Mouse (Mus musculus): ENCODE measurements around the gene Crlf2. TPM values are rescaled to one million over a fixed set of nuclear protein-coding genes. Genes with fewer than 3 reads are reported as not detected.

Crlf2 gene
- polyA plus RNA-seq (2012; rRNA removed): 24.7 and 26.4 TPM in 2 replicates

DNA sequence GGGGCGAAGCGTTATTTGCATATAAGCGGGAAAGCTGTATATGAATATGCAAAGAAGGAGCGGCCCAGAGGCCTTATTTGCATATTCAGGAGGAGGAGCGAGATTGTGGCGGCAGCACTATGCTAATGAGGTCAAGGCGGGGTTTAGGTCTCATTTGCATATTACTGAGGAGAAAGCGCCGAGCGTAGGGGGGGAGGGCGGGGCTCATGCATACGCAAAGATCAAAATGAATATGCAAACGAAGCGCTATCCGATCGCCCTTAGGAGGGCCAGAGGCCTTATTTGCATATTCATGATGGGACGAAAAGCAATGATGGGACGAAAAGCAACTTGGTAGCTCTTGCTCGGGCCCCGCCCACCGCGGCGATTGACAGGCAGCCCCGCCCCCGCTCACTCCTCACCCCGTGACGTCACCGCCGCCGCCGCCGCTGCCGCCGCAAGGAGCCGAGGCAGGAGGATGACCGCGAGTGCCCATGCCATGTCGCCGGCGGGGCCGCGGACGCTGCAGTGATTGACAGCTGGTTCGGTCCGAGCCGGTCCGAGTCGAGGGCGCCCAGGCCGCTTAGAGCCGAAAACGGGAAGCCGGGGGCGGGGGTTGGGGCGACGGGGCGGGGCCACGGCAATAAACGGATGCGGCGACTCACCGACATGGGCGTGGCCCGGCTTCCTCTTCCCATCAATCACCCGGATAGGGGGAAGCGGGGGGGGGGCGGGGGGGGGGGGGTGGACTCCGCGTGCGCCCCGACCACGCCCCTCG is at the start of gene Crlf2:
TSS of gene Crlf2 (minus strand) at position 590 of the 757 bp plus-strand sequence.
- peak; percentile 87 for DNase-seq (ENCODE audit: low spot score)

- DNase-seq (ENCODE audit: low spot score): no peak
Observed at GRCm38 (mm10) chr5:109602585-109602984, 43.8 kb upstream of the Crlf2 start.

GRCm38 (mm10) chr5:109601080-109601479 is 42.3 kb upstream of the Crlf2 start:
- no peak for DNase-seq (ENCODE audit: low spot score)

DNA sequence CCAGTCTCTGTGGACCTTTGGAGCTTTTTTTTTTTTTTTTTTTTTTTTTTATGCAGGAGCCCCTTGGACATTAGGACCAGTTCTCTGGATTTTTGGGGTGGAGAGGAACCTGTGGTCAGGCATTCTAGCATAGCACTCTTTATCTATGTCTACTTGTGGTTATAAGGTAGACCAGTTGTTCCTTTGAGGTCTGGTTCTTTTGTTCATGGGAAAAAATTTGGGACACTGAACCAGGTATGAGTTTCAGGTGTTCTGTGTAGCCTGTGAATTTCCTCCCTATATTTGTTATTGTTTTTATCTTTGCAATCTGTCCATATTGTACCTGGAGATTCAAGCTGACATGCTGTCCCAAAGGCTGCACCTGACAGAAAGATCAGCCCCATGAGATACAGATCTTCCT is 40.1 kb upstream of the Crlf2 start:
- no peak for DNase-seq (ENCODE audit: low spot score)

DNA sequence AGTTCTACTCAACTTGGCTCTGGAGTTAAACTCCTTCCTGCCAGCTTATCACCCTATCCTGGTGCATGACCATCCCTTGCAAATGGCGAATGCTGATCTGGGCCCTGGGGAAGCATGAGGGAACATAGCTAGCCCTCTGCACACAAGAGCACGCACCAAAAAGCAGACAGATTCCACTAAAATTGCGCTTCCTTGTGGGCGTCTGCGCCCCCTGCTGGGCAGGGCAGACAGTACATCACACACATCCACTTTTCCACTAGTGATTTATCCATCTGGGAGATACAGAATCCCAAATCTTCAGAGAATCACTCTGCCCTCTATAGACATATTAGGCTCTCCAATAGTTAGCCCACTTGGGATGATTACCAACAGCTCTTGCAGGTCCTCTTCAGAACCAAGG is 37.9 kb upstream of the Crlf2 start:
- no peak for DNase-seq (ENCODE audit: low spot score)

DNA sequence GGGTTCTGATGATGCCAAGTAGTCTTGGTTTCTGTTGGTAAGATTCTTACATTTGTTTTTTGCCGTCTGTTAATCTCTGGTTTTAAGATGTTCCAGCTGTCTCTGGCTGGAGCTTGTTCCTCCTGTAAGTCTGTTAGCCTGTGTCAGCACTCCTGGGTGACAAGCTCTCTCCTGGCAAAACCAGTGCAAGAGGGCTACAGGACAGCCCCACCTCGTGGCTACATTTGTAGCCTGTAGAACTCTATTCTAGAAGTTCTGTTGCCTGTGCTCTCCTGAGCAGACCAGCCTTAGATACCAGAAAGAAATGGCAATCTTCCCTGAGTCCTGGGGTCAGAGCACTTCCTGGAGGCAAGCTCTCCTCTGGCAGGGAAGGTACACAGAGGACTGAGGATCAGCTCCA is 4.0 kb upstream of the Crlf2 start:
- DNase-seq (ENCODE audit: low spot score): no peak

DNA sequence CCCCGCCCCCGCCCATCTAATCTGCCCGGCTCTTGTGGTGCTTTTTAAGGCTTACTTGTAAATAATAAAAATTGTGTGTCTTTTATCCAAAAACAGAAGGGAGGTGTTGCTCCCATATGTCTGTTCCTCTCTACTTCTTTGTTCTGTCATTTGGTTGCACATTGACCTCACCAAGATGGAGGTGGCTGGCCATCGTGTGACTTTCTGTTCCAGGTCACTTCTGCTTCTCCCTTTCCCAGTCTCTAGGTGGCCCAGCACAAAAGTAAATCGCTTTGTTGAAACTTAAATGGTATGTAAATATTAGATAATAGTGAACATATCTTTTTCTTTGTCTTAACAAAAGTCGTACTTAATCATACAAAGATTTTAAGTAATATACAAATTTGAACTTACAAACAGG is 398 bp upstream of the Crlf2 start:
- no peak for DNase-seq (ENCODE audit: low spot score)

- no peak for DNase-seq (ENCODE audit: low spot score)
Observed at GRCm38 (mm10) chr5:109558123-109558403, 730 bp downstream of the Crlf2 start.

DNA sequence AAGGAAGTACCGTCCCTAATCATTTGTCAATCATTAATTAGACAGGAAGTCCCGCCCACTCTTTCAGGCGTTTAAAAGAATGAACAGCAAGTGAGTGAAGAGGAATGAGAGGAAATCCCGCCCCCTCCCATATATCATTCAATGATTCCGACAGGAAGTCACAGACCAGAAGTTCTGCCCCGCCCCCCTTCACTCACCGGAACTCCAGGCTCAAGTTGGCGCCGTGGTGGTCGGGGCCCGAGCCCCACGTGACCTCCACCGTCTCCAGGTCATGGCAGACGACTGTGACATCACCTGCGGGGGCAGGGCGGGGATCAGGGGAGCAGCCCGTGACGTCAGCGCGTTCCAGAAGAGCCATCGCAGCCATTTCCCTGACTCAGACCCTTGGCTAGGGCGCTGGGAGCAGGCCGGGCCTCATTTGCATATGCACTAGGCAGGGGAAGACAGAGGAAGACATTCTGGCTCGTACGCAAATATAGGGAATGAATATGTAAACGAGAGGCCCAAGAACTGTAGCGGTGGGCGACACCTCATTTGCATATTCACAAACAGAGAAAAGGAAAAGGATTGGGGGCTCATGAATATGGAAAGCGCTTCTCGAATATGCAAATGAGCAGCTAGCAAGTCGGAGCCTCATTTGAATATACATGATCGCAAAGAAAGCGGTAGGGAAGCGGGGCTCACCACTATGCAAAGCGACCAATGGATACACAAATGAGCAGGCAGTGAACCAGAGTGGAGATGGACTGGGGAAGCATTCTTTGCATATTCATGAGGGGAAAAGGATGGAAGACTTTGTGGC is 1.3 kb downstream of the Crlf2 start:
- DNase-seq (ENCODE audit: low spot score): peak; percentile 87

GRCm38 (mm10) chr5:109556591-109557320 is 2.0 kb downstream of the Crlf2 start:
- DNase-seq (ENCODE audit: low spot score): peak; percentile 76

DNA sequence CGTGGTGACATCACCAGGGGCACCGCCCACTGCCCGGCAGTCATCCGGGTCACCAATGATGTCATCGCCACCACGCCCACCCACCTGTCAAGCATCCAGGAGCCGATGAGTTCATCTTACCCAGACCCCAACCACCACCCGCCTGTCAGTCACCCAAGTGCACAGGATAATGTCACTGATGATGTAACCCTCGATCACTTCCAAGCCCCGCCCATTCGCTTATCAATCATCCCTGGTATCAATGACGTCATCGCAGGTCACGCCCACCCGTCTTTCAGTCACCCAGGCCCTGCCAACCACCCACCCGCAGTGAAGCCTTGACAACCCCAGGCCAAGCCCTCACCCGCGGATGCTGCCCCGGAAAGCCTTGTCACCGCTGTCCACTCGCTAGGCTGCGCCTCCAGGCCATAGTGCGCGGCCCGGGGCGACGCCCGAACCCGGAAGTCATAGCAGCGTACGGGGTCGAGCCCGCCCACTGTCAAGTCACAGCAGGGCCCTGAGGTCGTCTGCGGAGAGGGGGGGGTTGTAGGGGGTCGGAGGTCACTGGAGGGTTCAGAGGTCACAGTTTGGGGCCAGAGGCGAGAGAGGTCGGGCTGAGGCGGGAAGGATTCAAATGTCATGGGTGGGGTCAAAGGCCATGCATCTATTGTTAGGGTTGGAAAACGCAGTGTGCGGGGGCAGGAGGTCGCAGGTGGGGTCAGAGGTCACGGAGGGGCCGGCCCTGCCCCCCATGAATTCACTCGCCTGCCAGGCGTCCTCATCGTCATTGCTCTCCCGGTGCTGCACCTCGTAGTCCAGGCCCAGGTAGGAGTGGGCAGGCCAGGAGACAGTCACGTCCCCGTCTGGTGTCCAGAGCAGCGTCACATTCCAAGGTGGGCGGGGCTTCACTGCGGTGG is 2.9 kb downstream of the Crlf2 start:
- DNase-seq (ENCODE audit: low spot score): peak; percentile 35

DNA sequence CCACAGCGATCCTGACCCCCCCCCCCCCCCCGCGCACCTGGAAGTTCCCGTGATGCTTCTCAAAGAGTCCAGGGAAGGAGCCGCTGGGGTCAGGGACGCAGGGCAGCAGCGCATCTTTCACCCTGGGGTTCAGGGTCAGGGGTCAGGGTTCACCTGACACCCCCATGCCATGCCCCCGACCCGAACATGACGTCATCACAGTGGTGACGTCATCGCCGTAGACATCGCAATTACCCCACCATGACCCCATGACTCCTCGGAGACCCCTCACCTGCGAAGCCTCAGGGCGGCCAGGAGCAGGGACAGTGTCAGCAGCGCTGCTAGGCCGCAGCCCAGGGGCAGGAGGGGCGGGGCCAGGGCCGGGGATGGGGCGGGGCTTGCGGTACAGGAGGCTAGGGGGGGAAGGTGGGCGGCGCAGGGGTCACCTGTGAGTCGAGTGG is 3.5 kb downstream of the Crlf2 start:
- DNase-seq (ENCODE audit: low spot score): no peak

GRCm38 (mm10) chr5:109554091-109555050 is 4.4 kb downstream of the Crlf2 start:
- DNase-seq (ENCODE audit: low spot score): no peak

GRCm38 (mm10) chr5:109553160-109553930 is 5.4 kb downstream of the Crlf2 start:
- no peak for DNase-seq (ENCODE audit: low spot score)

GRCm38 (mm10) chr5:109552541-109552940 is 6.3 kb downstream of the Crlf2 start:
- no peak for DNase-seq (ENCODE audit: low spot score)

- no peak for DNase-seq (ENCODE audit: low spot score)
Observed at GRCm38 (mm10) chr5:109552116-109552515, 6.7 kb downstream of the Crlf2 start.

DNA sequence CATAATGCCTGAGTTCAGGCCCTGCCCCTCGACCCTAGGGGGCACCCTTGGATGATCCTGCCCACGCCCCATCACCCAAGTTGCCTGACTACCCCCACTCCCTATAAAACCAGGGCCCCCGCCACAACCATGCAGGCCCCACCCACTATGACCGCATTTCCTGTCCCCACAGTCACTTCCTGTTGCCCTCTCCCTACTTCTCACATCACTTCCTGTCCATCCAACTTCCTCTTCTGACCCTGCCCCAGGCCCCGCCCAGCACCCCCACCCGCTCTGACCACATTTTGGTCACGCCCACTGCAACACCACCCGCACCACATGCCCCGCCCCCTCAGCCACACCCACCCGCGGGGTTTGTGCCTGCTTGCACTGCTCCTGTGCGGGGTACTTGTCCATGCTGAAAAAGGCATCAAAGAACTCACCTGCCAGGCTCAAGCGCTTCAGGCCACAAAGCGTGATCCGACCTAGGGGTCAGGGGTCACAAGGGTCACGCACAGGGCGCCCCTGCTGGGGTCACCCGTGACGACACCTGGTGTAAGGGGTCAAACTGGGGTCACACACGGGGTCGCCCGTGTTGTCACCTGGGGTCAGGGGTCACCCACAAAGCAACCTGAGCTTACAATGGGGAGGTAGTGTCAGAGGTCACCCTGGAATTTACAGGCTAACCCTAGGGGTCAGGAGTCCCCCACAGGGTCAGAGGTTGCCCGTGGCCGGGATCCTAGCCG is 7.6 kb downstream of the Crlf2 start:
- no peak for DNase-seq (ENCODE audit: low spot score)

DNA sequence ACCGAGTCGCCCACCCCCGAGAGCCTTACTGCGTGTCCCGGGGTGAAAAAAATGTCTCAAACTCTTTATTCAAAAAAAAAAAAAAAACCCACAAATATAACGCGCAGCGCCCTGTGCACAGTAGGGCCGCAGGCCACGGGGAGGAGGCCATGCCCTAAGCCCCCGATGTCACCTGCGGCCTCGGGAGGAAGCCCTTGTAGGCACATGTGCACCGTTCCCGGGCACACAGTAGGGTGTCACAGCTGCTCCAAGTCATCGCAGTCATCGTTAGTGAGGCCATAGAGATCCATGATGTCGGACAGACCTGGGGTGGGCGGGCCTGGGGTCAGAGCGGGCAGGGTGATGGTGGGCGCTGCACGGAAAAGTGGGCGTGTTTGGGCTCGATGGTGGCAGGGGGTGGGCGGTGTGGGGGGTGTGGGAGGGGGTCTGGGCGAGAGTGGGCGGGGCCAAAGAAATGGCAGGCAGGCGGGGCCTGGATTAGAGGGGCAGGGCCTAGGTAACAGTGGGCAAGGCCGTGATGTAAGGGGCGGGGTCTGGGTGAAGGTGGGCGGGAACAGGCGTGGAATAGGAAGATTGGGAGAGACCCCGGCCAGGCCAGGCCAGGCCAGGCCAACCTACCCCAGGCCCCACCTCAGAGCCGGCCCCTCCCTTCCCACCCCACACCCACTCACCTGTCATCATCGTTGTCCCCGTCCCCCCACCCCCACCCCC is 8.4 kb downstream of the Crlf2 start:
- DNase-seq (ENCODE audit: low spot score): no peak
